Mouse (Mus musculus): ENCODE results near the gene Zfp472. TPM values are rescaled to one million over a fixed set of nuclear protein-coding genes. Genes with fewer than 3 reads are reported as not detected.

Zfp472 gene
- total RNA-seq (2014; rRNA removed) (2.1 and 3.2 TPM in 2 replicates), polyA plus RNA-seq (2012; rRNA removed) (0.24 and 0.28 TPM in 2 replicates)

DNA sequence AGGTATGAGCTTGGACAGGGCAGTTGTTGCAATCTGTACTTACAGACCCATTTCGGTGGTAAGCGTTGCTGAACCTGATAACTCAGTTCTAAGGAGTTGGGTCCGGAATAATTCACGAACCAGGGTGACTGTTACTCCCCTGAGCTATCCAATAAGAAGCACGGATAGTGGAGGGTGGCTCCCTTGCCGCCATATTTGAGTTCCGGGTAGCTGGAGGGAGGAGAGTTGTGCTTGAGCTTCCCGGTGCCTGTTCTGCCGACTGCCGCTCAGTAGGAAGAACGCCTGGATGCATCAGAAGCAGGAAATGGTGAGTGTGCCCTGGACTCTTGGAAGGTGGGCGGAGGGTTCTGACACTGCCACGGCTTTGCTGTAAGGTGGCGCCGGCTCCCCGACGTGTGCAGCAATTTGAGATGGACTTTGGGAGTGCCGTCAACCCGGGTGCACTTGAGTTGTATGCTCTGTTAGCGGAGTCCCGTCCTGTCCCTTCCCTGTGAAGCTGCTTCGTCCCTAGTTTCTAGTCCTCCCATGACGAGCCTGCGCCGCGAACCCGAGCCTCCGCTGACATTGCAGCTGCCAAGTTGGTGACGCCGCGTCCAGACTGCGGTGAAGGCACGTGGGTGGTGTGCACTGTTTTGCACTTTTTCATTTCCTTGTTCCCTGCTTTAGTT is at the start of gene Zfp472:
TSS of gene Zfp472 (plus strand) at position 192 of the 668 bp plus-strand sequence.
- H3K27ac ChIP-seq (replicated peaks; ENCODE audit: insufficient read depth, low read depth, low read length), result peak within 1 kb of the TSS; percentile 68
- peak; percentile 90 for DNase-seq (ENCODE audit: extremely low read depth, low read depth, low spot score)
- H3K36me3 ChIP-seq (ENCODE audit: control insufficient read depth, insufficient read depth, low read length), result no peaks in the 10 kb centered on the region
- peak within 1 kb of the TSS; percentile 95 for H3K4me3 ChIP-seq (ENCODE audit: insufficient read depth, low read depth, low read length)
- H3K9ac ChIP-seq (ENCODE audit: low read depth, low read length), result peak within 1 kb of the TSS; percentile 80
- H3K27me3 ChIP-seq (ENCODE audit: control insufficient read depth, insufficient read depth, low read length), result no peaks in the 10 kb centered on the region
- TF ChIP-seq POLR2A (IDR thresholded peaks at IDR 0.05; ENCODE audit: extremely low read depth, insufficient read depth, low read length) (0 out of 2 replicates have a peak, but pooled peaks have one; percentile 27), CTCF (IDR thresholded peaks at IDR 0.05; ENCODE audit: low read depth, low read length) (no peak)
- peaks cover 8% of the 10 kb centered on the region for H3K4me1 ChIP-seq (ENCODE audit: control insufficient read depth, insufficient read depth, low read length)
- peaks cover 13% of the 10 kb centered on the region for H3K79me2 ChIP-seq (ENCODE audit: control insufficient read depth, insufficient read depth, low read length)
- under 1% methylated on average over 33 of the region's 33 CpGs for WGBS

DNA sequence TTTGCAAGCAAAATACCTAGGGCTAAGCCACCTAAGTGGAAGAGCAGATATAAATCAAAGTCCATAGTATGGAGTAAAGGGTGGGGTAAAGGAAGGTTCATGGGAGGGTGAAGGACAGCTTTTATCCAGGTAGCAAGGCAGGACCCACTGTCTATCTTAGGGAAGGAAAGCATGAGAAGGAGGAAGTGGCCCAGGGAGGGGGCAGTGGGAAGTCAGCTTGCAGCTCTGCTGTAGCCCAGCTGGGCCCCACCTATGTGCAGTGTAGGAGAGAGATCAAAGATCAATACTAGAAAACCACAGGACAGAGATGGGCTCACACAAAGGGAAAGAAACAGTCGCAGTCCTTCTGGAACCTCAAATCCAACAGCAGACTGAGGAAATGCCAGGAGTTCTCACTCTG is 49.5 kb upstream of the Zfp472 start:
- 14% methylated on average over 1 of the region's 1 CpGs for WGBS
- DNase-seq (ENCODE audit: extremely low read depth, low read depth, low spot score), result peak; percentile 57
- peaks cover 19% of the 10 kb centered on the region for H3K36me3 ChIP-seq (ENCODE audit: control insufficient read depth, insufficient read depth, low read length)

DNA sequence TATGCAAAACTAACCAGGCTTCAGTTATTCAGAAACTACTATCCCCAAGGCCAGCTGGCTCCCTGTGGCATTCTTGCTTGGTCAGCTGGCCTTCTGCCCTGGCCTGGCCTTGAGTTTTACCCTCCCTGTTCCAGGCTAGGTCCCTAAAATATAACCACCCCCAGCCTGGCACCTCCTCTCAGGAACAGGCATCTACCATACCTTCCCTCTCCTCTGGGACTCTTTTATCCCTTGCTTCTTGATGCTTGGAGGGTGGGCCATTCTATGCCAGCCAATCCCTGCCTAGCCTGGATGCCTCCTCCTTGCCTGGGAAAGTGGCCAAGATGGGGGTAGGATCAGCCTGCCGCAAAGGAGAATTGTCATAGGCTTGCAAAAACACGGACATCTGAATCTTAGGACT is 48.5 kb upstream of the Zfp472 start, which contains the start of gene Cyp4f14:
TSS of gene Cyp4f14 (minus strand) at position 212 of the 400 bp plus-strand sequence.
- TF ChIP-seq POLR2A (IDR thresholded peaks at IDR 0.05; ENCODE audit: extremely low read depth, insufficient read depth, low read length), result no peak
- TF ChIP-seq CTCF (IDR thresholded peaks at IDR 0.05; ENCODE audit: low read depth, low read length), result no peak
- H3K27me3 ChIP-seq (ENCODE audit: control insufficient read depth, insufficient read depth, low read length), result no peaks in the 10 kb centered on the region
- H3K79me2 ChIP-seq (ENCODE audit: control insufficient read depth, insufficient read depth, low read length), result peaks cover 10% of the 10 kb centered on the region; the same call in 1 of the 2 replicates
- 17% methylated on average over 2 of the region's 2 CpGs for WGBS
- DNase-seq (ENCODE audit: extremely low read depth, low read depth, low spot score), result peak; percentile 96
- peaks cover 28% of the 10 kb centered on the region for H3K4me1 ChIP-seq (ENCODE audit: control insufficient read depth, insufficient read depth, low read length)
- peak within 1 kb of the TSS; percentile 95 for H3K27ac ChIP-seq (replicated peaks; ENCODE audit: insufficient read depth, low read depth, low read length)
- H3K36me3 ChIP-seq (ENCODE audit: control insufficient read depth, insufficient read depth, low read length), result peaks cover 8% of the 10 kb centered on the region
- peak within 1 kb of the TSS; percentile 65 for H3K4me3 ChIP-seq (ENCODE audit: insufficient read depth, low read depth, low read length)
- H3K9ac ChIP-seq (ENCODE audit: low read depth, low read length), result peak within 1 kb of the TSS; percentile 85

More for the DNA sequence above, 49.5 kb upstream of the Zfp472 start:
- peak overlapping the region; percentile 95 for H3K27ac ChIP-seq (replicated peaks; ENCODE audit: insufficient read depth, low read depth, low read length)
- peaks cover 13% of the 10 kb centered on the region; the same call in 1 of the 2 replicates for H3K79me2 ChIP-seq (ENCODE audit: control insufficient read depth, insufficient read depth, low read length)
- no peaks in the 10 kb centered on the region for H3K27me3 ChIP-seq (ENCODE audit: control insufficient read depth, insufficient read depth, low read length)
- H3K4me1 ChIP-seq (ENCODE audit: control insufficient read depth, insufficient read depth, low read length), result peaks cover 28% of the 10 kb centered on the region
- no peak for TF ChIP-seq CTCF (IDR thresholded peaks at IDR 0.05; ENCODE audit: low read depth, low read length)
- no peak for TF ChIP-seq POLR2A (IDR thresholded peaks at IDR 0.05; ENCODE audit: extremely low read depth, insufficient read depth, low read length)
- peak overlapping the region; percentile 65 for H3K4me3 ChIP-seq (ENCODE audit: insufficient read depth, low read depth, low read length)
- H3K9ac ChIP-seq (ENCODE audit: low read depth, low read length), result peak overlapping the region; percentile 85

DNA sequence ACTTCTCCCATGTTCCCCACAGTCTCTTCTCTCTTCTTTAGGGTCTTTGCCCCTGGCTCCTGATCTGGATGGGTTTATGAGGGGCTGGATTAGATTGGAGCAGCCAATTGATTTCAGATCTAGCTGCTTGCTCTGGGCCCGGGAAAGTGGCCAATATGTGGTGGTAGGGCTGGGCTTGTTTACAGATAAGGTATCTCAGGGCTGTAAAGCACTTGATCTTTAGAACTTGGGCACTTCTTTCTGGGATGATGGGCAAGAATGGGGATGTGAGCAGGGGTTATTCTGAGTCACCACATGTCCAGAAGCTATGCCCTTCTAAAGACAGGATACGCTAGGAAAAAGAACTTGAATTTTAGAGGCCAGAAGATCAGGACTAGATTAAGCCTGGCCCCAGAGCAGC is 46.5 kb upstream of the Zfp472 start:
- H3K27ac ChIP-seq (replicated peaks; ENCODE audit: insufficient read depth, low read depth, low read length), result peak overlapping the region; percentile 71
- WGBS, result 16% methylated on average over 2 of the region's 2 CpGs
- peak; percentile 78 for DNase-seq (ENCODE audit: extremely low read depth, low read depth, low spot score)

DNA sequence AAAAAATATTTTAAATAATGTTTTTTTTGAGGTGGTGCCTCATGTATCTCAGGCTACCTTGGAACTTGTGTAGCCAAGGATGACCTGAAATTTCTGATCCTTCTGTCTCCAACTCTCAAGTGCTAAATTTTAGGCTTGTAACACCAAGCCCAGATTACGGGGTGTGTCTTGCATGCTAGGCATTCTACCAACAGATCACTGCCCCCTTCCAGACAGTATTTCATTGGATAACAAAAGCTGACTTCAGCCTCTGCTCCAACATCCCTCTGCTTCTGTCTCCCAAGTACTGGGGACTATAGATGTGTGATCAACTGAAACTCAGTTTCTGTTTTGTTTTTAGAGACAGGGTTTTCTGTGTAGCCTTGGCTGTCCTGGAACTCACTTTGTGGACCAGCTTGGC is 41.9 kb upstream of the Zfp472 start:
- Histone ChIP-seq H3K27me3 (ENCODE audit: control insufficient read depth, insufficient read depth, low read length) (no peaks in the 10 kb centered on the region), H3K27ac (replicated peaks; ENCODE audit: insufficient read depth, low read depth, low read length) (peak overlapping the region; percentile 28; the same call in 1 of the 2 replicates), H3K79me2 (ENCODE audit: control insufficient read depth, insufficient read depth, low read length) (no peaks in the 10 kb centered on the region), H3K36me3 (ENCODE audit: control insufficient read depth, insufficient read depth, low read length) (peaks cover 9% of the 10 kb centered on the region), H3K4me3 (ENCODE audit: insufficient read depth, low read depth, low read length) (no peak overlapping the region), H3K9ac (ENCODE audit: low read depth, low read length) (no peak overlapping the region), H3K4me1 (ENCODE audit: control insufficient read depth, insufficient read depth, low read length) (peaks cover 18% of the 10 kb centered on the region)
- TF ChIP-seq CTCF (IDR thresholded peaks at IDR 0.05; ENCODE audit: low read depth, low read length) (no peak), POLR2A (IDR thresholded peaks at IDR 0.05; ENCODE audit: extremely low read depth, insufficient read depth, low read length) (no peak)
- 97% methylated on average over 1 of the region's 1 CpGs for WGBS
- no peak for DNase-seq (ENCODE audit: extremely low read depth, low read depth, low spot score)

More for the DNA sequence above, 46.5 kb upstream of the Zfp472 start:
- H3K9ac ChIP-seq (ENCODE audit: low read depth, low read length), result no peak overlapping the region
- no peak for TF ChIP-seq POLR2A (IDR thresholded peaks at IDR 0.05; ENCODE audit: extremely low read depth, insufficient read depth, low read length)
- no peak for TF ChIP-seq CTCF (IDR thresholded peaks at IDR 0.05; ENCODE audit: low read depth, low read length)
- no peak overlapping the region for H3K4me3 ChIP-seq (ENCODE audit: insufficient read depth, low read depth, low read length)
- no peaks in the 10 kb centered on the region for H3K27me3 ChIP-seq (ENCODE audit: control insufficient read depth, insufficient read depth, low read length)
- peaks cover 25% of the 10 kb centered on the region for H3K4me1 ChIP-seq (ENCODE audit: control insufficient read depth, insufficient read depth, low read length)
- no peaks in the 10 kb centered on the region; the same call in 1 of the 2 replicates for H3K36me3 ChIP-seq (ENCODE audit: control insufficient read depth, insufficient read depth, low read length)
- peaks cover 10% of the 10 kb centered on the region; the same call in 1 of the 2 replicates for H3K79me2 ChIP-seq (ENCODE audit: control insufficient read depth, insufficient read depth, low read length)
